Mouse (Mus musculus): ENCODE results near the gene Cacna1e. TPM values are rescaled to one million over a fixed set of nuclear protein-coding genes. Genes with fewer than 3 reads are reported as not detected.

The Cacna1e gene
- total and polyA plus RNA-seq, 3 experiments, result not detected

DNA sequence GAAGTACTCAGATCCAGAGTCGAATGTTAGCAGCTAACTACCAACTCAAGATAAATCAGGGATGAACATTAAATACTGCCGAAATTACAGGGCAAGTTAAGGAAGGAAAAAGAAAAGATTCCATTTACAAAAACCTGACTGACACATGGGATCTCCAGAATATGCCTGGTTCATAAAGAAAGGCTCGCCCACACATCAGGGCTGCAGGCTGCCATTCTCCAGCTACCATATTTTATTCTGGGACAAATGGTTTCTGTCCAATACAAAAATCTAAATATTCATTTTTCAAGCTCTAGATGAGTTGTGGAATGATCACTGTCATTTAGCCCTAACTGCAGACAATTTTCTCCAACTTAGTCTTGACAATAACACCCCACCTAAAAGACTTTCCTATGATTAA lies 301.8 kb downstream of the Cacna1e start:
- DNase-seq (ENCODE audit: low read depth, low spot score), result no peak
- no peaks in the 10 kb centered on the region for H3K27me3 ChIP-seq (ENCODE audit: control insufficient read depth in 1 of 2, insufficient read depth in 2 of 2, low read length in 2 of 2)
- no peaks in the 10 kb centered on the region for H3K79me2 ChIP-seq (ENCODE audit: control insufficient read depth, insufficient read depth, low read length, poor library complexity)
- H3K9me3 ChIP-seq (replicated peaks; ENCODE audit: insufficient read depth, low read length), result no peaks in the 10 kb centered on the region
- TF ChIP-seq MAX (IDR thresholded peaks at IDR 0.05; ENCODE audit: low read length) (no peak), KAT2A (conservative IDR thresholded peaks at IDR 0.05; ENCODE audit: low read depth, low read length) (no peak), POLR2AphosphoS2 (IDR thresholded peaks at IDR 0.05; ENCODE audit: low read length) (no peak), USF2 (IDR thresholded peaks at IDR 0.05; ENCODE audit: borderline replicate concordance in 1 of 2, insufficient read depth in 1 of 2, low read depth in 1 of 2, low read length in 2 of 2) (no peak), RCOR1 (IDR thresholded peaks at IDR 0.05; ENCODE audit: low read depth, low read length) (no peak), JUND (IDR thresholded peaks at IDR 0.05; ENCODE audit: low read depth, low read length) (no peak)
- no peaks in the 10 kb centered on the region for H3K4me1 ChIP-seq (ENCODE audit: control insufficient read depth in 1 of 2, insufficient read depth in 2 of 2, low read length in 2 of 2)
- H3K36me3 ChIP-seq (ENCODE audit: control insufficient read depth in 1 of 2, insufficient read depth in 2 of 2, low read length in 2 of 2), result no peaks in the 10 kb centered on the region
- no peak overlapping the region for H3K4me3 ChIP-seq (ENCODE audit: control insufficient read depth in 1 of 2, insufficient read depth in 1 of 2, low read depth in 2 of 2, low read length in 2 of 2)
- H3K27ac ChIP-seq (ENCODE audit: control insufficient read depth, low read depth, low read length), result no peak overlapping the region
- H3K9ac ChIP-seq (ENCODE audit: control insufficient read depth, low read depth, low read length, poor library complexity, severe bottlenecking), result no peak overlapping the region

DNA sequence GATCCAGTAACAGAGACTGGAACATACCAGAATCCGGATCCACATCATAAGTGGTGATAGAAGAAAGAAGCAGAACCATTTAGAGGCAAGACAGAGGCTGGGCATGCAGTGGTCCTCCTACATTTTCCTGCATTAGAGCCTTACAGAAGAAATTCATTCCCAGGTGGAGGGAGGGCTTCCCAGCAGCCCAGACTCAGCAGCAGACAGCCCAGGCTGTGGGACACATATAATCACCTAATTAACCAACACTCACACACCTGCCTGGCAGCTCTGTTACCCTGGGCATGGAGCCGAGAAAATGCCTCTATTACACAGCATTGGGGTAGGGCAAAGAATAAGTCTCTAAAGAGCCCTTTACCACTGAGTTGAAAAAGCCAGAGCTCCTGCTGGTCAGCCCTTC lies 304.4 kb downstream of the Cacna1e start:
- Histone ChIP-seq H3K4me1 (ENCODE audit: control insufficient read depth in 1 of 2, insufficient read depth in 2 of 2, low read length in 2 of 2) (no peaks in the 10 kb centered on the region), H3K27ac (ENCODE audit: control insufficient read depth, low read depth, low read length) (no peak overlapping the region), H3K9ac (ENCODE audit: control insufficient read depth, low read depth, low read length, poor library complexity, severe bottlenecking) (no peak overlapping the region), H3K27me3 (ENCODE audit: control insufficient read depth in 1 of 2, insufficient read depth in 2 of 2, low read length in 2 of 2) (no peaks in the 10 kb centered on the region), H3K9me3 (replicated peaks; ENCODE audit: insufficient read depth, low read length) (no peaks in the 10 kb centered on the region), H3K4me3 (ENCODE audit: control insufficient read depth in 1 of 2, insufficient read depth in 1 of 2, low read depth in 2 of 2, low read length in 2 of 2) (no peak overlapping the region), H3K36me3 (ENCODE audit: control insufficient read depth in 1 of 2, insufficient read depth in 2 of 2, low read length in 2 of 2) (no peaks in the 10 kb centered on the region), H3K79me2 (ENCODE audit: control insufficient read depth, insufficient read depth, low read length, poor library complexity) (no peaks in the 10 kb centered on the region)
- DNase-seq (ENCODE audit: low read depth, low spot score), result no peak
- TF ChIP-seq NELFE (IDR thresholded peaks at IDR 0.05; ENCODE audit: low read depth, low read length), result no peak
- no peak for TF ChIP-seq BHLHE40 (IDR thresholded peaks at IDR 0.05; ENCODE audit: borderline replicate concordance, low read depth, low read length)
- no peak for TF ChIP-seq SIN3A (IDR thresholded peaks at IDR 0.05; ENCODE audit: low read length)
- no peak for TF ChIP-seq MYB (IDR thresholded peaks at IDR 0.05; ENCODE audit: low read depth, low read length)
- TF ChIP-seq GATA1 (IDR thresholded peaks at IDR 0.05; ENCODE audit: low read depth, low read length), result no peak
- TF ChIP-seq NRF1 (IDR thresholded peaks at IDR 0.05; ENCODE audit: insufficient read depth, low read depth, low read length, poor library complexity, severe bottlenecking), result no peak
- TF ChIP-seq CHD1 (IDR thresholded peaks at IDR 0.05; ENCODE audit: low read depth, low read length), result no peak
- TF ChIP-seq POLR2A (IDR thresholded peaks at IDR 0.05; ENCODE audit: control insufficient read depth in 1 of 2, insufficient read depth in 1 of 2, low read depth in 1 of 2, low read length in 2 of 2, poor library complexity in 1 of 2), result no peak
- TF ChIP-seq USF2 (IDR thresholded peaks at IDR 0.05; ENCODE audit: borderline replicate concordance in 1 of 2, insufficient read depth in 1 of 2, low read depth in 1 of 2, low read length in 2 of 2), result no peak
- TF ChIP-seq ZKSCAN1 (IDR thresholded peaks at IDR 0.05; ENCODE audit: low read depth, low read length), result no peak
- TF ChIP-seq POLR2AphosphoS5 (IDR thresholded peaks at IDR 0.05; ENCODE audit: borderline replicate concordance, low read depth, low read length), result no peak
- TF ChIP-seq MEF2A (IDR thresholded peaks at IDR 0.05; ENCODE audit: extremely low read depth, insufficient replicate concordance, low read depth, low read length, poor library complexity, severe bottlenecking), result no peak
- no peak for TF ChIP-seq TBP (IDR thresholded peaks at IDR 0.05; ENCODE audit: low read depth, low read length)
- no peak for TF ChIP-seq HCFC1 (IDR thresholded peaks at IDR 0.05; ENCODE audit: low read depth, low read length)
- TF ChIP-seq MAFK (IDR thresholded peaks at IDR 0.05; ENCODE audit: borderline replicate concordance, low read depth, low read length), result no peak
- no peak for TF ChIP-seq ETS1 (IDR thresholded peaks at IDR 0.05; ENCODE audit: low read depth, low read length)
- no peak for TF ChIP-seq MAX (IDR thresholded peaks at IDR 0.05; ENCODE audit: low read length)
